Mouse (Mus musculus) c-Kit-positive CD71-positive TER-119-negative erythroid progenitor cells, embryonic 14.5 days (primary cell): ENCODE measurements around the gene Fcgr3.
A peak's percentile ranks its signal among the peaks of the same experiment; 100 is the strongest.

ENCODE experiments used
- DNase-seq: peaks from one replicate; pipeline ENCODE4 v3.0.0-alpha.2; 2013; ENCODE audit warnings: low read depth

Fcgr3 gene

DNA sequence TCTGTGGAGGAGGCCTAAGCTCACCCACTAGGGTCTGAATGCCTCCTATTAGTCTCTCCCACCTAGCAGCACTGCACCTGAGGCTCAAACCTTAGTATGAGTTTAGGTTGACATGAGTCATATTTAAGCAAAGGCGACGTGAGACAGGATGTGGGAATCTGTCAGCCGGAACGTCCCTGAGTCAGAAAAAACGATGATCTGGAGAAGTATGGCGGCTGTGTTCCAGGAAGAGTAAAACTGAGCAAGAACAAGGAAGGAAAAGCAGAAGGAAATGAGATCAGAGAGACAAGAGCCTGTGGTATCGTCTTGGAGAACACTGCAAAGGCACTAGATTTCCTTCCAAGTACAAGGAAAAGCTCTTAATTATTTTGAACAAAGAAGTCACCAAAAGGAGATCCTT is 14.0 kb downstream of the Fcgr3 start:
- no peak for DNase-seq

DNA sequence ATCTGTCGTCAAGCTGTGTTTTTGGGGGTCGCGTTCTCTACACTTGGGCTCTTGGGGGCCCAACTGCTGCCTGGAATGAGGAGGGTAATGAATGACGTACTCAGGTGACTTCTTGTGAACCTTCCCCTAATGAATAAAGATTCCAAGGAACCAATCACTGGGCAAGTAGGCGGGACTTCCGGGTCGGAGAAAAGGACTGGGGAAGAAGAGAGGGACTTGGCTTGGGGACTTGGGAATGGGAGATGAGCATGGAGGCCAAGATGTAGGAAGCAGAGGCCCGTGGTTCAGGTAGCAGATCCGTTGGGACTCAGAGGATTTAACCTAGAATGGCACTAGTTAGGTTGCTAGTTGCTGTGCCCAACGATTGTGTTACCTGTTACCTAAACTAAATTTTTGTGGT is 15.5 kb downstream of the Fcgr3 start:
- no peak for DNase-seq

DNA sequence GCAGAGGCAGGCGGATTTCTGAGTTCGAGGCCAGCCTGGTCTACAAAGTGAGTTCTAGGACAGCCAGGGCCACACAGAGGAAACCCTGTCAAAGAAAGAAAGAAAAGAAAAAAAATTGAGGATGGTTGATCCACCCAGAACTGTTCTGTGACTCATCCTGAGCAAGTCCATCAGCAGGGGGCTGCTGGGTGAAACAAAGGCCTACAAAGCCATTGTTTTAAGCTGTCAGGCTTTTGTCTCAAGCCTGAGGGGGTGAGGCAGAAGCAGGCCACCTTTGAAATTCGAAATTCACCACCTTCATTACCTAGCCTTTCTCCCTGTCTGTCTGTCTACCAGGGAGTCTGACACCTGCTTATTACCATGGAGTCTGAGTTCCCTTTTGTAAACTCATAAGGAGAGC is 18.2 kb downstream of the Fcgr3 start:
- no peak for DNase-seq

DNA sequence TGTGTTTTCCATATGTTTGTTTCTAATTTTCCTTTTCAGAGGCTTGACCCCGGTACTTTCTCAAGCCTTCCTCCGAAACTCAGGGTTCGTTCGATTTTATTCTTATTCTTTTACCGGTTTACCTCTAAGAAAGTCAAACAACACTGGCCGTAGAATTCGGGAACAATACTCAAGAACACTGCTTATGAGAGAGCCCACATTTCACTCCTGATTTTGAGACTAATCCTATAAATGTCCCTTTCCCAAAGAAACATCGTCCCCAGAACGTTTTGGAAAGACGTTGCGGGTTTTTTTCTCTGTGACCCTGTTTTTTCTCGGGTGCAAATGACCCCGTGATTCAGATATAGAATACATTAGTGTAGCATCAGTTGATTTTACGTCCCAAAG is 19.7 kb downstream of the Fcgr3 start:
- DNase-seq, result no peak

DNA sequence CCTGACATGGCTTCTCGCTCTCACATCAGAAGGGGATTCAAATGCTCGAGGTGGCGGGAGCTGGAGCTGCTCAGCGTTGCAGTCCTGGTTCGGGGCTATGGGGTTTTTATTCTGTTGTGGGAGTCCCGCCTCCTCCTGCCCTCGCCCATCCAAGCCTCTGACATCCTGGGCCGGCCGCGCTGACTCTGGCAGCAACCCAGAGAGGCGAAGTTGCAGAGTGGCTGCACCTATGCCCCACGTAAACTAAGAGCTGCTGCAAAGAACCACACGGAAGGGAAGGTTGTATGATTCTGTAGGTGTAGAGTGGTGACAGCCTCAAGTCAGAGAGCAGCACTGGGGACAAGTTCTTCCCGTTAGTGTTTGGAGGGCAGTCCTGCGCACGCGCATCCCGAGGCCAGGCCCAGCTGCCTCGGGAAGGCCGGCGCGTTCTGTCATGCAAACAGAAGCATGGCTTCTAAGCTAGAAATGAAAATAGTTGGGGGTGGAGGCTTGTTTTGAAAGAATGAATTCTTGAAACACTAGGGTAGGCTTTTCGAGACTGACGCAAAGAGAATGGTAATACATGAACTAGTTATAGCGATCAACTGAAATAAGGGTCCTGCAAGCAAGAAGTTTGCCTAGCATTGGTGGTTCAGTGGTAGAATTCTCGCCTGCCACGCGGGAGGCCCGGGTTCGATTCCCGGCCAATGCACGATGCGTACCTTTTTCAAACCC is 20.2 kb downstream of the Fcgr3 start:
- no peak for DNase-seq

DNA sequence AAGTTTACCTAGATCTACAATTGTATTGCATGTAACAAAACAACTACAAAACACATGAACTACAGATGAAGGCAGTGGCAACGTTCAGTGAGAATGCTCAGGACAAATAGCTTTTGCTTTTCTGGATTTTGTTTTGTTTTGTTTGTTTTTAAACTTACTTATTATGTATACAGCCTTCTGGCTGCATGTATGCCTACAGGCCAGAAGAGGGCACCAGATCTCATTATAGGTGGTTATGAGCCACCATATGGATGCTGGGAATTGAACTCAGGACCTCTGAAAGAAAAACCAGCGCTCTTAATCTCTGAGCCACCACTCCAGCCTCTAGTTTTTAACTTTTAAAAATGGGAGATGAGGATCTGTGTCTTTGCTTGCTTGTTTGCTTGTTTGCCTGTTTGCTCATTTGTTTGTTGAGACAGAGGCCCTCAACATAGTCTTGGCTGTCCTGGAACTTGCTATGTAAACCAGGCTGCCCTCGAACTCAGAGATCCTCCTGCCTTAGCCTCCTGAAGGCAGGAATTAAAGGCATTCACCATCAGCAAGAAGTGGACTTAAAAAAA is 21.1 kb downstream of the Fcgr3 start:
- no peak for DNase-seq

DNA sequence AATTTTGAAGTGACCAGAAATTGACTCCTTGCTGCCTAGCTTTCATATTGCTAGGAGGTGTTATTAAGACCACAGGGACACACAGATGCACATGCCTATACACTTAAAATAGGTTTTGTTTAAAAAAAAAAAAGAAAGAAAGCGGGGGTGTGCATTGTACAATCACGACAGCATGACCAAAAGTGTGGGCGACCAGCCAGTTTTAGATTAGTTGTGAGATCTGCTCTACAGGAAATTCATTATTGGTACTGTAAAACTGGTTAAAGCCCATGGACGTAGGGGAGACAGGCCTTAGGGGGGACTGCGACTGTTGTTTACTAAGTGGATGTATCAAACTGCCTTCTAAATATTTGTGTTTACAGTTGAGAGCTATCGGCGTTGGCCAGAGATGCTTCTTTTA is 24.9 kb downstream of the Fcgr3 start:
- no peak for DNase-seq

DNA sequence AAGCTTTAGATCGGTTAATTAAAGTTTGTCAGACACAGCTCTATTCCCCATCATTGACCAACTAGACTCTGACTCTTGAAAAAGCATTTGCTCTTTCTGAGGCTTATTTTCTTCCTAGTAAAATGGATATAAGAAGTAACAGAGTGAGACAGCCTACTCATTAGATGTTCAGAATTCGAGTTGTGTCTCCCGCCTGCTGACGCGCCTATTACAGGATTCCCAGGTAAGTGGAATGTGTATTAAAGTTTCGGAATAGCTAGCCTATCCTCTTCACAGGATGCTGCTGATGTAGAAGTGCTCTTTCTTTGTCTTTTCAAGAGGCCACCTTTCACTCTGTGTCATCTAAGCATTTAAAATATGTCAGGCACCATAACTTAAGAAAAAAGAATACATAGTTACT is 25.6 kb downstream of the Fcgr3 start:
- no peak for DNase-seq

DNA sequence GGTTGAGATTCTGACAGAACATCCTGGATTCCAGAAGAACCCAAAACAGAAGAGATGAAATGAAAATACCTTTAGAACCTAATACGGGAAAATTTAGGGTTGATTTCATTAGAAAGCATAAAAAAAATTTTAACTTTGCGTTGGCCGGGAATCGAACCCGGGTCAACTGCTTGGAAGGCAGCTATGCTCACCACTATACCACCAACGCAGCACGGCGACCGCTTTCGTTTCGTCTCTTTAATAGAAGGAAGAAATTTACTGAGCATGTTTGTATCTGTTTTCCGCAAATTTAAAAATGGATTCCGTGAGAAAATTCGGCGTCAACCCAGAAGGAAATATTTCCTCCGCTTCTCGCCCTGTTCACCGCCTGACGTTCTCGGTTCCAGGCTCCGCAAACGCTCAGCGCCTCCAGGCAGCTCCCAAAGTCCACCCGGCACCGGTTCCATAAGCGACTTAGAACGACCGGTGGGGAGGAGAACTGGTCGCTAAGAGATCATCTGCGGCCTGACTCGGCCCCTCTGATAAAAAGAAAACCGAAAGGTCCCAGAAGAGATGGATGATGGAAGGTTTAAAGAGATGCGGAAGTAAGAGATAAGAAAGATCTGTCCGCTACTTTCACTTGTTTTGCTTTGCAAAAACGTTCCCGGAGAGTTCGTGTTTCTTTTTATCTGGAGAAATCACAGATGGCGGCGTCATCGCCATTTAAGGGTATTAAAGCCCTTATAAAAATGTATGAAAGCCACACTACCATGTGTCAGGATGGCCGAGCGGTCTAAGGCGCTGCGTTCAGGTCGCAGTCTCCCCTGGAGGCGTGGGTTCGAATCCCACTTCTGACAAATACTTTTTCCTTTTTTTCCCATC is 26.6 kb downstream of the Fcgr3 start:
- DNase-seq, result no peak

DNA sequence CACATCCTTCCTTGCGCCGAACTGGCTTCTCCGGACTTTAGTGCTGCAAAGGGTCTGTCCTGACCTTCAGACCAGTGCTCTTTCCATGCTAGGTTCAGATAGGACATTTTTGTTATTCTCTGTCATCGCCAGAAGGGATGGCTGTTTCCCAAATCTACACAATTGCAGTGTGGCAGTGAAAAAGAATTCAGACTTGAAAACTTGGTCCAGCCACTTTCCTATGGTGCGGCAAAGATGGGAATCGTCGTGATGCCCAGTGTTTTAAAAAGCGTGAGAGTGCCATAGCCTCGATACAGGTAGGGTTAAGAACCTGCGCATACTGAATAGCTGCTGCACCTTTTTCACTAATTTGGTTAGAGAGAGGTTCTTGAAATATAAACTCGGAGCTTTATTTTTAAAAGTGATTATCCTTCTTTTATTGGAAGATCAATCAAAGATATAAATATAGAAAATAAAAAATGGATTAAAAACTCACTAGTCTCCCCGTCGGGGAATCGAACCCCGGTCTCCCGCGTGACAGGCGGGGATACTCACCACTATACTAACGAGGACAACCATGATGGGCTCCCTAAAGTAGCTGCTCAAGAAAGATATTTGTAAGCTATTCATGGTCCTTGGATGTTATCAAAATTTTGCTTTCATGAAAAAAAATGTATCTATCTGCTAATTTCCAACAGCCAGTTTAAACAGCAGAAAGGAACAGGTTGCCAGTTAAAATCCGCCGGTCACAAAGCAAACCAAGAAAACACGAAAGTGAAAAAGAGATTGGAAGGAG is 28.0 kb downstream of the Fcgr3 start:
- DNase-seq, result peak; percentile 79

DNA sequence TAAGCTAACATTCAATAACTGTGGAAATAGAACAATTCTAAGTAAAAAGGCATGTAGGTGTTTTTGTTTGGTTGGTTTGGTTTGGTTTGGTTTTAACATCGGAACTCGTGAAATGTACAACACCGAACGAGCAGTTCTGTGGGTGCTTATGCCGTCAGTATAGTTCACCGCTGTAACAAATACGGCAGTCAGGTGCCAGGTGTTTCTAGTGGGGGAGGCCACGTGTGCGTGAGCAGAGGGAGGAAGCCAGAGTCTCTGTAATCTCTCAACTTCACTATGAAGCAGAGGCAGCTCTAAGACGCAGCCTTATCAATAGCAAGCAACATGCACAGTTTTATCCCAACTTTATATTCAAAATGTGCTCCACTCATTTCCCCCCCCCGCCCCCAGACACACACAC is 29.1 kb downstream of the Fcgr3 start:
- DNase-seq, result no peak

DNA sequence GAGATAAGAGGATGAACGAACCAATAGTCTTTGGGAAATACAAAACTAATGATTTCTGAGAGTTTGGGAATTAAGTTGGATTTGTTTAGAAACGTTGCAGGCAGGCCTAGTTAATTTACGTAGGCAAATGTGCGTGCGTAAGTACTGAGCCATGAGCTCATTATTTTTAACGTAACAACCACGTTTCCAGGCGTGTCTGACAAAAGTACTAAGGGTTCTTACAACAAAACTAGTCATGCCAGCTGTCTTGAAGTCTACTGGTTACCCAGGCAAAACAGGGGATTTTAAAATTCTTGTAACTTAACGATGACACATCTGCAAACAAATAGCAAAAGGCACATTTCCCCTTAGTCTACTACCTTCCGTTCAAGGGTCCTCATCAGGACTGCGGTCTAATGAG is 30.5 kb downstream of the Fcgr3 start:
- no peak for DNase-seq

DNA sequence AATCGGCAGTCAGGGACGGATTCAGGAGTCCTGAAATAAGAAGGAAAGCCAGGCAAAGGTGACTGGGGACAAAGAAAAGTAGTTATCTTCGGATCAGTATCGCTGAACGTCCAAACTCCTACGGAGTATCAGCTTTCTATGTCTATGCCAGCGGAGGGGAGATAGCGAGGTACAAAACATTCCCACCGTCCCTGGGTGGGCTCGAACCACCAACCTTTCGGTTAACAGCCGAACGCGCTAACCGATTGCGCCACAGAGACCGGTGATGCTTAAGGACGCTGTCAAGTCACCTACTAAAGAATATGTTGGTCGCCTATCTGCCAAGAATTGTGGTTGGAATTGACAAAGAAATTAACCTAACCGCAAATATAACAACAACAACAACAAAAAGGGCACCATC is 31.0 kb downstream of the Fcgr3 start:
- peak; percentile 69 for DNase-seq

DNA sequence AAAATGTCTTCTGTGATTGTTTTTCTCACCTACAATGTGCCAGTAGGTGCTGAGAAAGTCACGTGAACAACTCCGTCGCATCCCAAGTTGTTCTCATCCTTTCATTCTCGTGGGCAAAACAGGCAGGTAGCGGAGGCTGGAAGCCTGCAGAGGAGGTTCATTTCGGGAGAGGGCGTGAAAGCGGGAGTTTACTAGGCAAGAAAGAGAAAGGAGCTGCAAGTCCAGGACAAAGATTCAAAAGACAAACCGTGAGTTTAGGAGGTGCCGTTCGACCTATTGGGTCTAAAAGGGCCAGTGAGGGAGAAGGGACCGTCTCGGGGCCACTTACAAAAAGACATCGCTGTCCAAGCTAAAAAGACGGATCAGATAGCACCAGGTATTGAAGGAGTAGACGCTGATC is 31.5 kb downstream of the Fcgr3 start:
- DNase-seq, result no peak

DNA sequence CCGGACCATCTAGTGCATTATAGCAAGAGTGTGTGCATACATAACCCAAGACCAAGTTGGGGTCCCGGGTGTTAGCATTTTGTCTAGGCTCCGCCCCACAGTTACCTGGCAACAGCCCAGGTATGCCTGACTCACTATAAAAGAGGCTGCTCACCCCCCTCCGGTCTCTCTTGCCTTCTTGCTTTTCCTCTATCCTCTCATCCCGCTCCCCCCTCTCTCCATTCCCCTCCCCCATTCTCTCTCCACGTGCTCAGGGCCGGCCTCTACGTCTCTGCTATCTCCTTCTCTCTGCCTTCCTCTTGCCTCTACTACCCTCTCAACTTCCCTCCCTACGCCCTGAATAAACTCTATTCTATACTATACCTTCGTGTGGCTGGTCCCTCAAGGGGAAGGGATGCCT is 32.0 kb downstream of the Fcgr3 start:
- DNase-seq, result no peak

DNA sequence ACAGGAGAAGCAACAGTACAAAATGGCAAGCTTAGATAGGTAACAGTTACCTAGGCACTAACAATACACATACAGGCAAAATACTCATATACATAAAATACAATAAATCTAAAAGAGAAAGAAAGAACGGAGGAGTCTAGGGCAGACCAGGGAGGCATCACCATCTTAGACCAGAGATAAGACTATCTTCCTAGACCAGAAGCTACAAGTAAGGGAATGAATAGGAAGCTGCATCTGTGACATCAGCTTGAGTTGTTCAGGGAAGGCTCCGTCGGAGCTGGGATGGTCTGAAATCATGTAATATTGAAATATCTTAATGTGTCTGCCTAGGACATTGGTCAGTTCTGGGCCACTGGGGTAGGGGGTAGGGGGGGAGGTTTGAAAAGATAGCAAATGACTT is 33.0 kb downstream of the Fcgr3 start:
- DNase-seq, result peak; percentile 44

DNA sequence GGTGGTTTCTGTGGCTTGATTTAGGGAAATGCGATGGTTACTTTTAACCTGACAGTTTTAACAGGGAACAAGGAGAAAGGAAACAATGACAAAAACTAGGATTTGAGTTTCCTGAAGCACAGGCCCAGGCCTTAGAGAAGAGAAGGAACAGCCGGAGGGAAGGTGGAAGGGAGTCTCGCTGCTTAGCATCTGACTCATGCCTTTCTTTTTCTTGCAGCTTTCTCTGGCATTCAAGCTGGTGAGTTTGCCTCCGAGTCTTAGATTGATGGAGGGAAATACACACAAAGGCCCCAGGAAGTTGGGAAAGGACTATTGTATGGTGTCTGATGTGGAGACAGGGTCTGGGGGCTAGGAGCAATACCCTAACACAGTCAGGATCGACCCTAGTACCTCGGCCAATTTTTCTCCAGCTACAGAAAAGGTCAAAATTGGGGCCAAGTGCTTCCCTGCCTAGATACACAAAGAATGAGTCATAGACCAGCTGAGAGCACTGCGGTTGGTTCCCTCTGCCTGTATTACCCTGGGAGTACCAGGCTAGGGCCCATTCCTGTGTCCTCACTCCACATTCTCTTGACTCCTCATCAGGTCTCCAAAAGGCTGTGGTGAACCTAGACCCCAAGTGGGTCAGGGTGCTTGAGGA is 45.3 kb downstream of the Fcgr3 start:
- DNase-seq, result no peak

DNA sequence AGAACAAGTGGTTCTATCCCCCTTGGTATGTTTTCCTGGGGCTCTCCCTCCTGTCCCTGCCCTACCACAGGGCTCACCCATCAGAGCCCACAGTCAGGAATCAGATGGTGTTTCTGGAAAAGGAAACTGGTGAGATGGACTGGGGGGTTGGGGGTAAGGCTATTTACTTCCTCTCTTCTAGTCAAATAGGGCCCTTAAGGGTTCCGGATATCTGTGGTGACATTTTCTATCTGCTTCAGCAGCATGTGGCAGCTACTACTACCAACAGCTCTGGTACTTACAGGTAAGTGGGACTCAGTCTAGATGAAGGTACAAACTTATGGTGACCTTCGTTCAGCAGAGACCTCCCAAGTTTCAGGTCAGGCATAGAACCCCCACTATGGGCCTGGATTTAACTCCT is 46.0 kb downstream of the Fcgr3 start, which contains the start of gene Fcgr4:
TSS of gene Fcgr4 (plus strand) at position 184 of the 400 bp plus-strand sequence.
- DNase-seq, result no peak

DNA sequence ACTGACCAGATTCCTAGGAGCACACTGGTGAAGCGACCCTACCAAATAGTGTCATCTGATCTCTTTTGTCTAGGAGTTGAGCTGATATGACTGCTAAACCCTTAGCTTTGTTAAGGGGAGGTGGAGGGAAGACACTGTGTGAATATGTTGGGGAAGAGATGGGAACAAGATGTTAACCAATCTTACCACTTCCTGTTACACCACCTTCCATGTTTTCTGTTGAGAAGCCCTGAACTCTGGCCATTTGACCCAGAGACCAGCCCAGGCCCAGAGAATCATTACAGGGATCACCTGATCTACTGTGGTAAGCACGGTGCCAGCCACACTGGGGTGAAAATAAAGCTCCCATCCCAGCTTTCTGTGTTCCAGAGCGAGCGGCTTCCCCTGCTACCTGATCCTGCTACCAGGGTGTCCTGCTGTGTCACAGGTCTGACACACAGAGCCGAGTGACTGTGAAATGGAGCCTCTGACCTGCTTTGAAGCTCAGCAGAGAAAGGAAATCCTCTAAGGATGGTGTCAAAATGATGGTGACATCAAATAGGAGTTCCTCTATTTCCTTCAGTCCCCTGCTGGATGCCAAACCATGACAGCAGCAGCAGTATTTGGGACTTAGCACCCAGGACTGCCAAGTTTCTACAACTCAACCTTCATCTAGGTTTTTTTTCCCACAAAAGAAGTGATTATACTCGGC is 47.1 kb downstream of the Fcgr3 start:
- no peak for DNase-seq

DNA sequence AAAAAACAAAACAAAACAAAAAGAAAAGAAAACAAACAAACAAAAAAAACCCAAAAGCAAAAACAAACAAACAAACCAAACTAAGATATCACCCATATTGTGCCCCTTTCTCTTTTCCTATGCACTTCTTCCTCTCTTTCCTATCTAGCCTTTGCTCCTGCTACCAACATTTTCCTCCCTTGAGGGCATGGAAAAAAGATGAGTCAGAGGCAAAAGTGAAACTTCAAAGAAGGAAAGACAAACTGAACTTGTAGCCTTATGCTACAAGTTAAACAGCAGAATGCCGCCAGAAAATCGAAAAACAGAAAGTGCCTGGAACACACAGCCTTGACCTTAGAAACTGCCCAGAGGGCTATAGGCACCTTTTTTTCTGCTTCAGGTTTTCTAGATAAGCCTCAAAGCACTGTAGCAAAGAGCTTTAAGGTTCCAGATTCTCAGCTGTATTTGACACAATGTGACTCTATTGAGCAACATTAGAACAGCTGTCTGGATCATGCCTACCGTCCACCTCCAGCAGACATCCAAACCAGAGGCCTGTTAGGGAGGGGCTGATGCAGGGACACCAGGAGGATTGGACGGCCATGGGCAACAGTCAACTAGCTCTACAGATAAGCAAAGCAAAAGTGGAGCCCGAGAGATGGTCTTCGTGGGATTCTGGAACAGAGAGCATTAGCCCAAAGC is 47.9 kb downstream of the Fcgr3 start:
- DNase-seq, result no peak

DNA sequence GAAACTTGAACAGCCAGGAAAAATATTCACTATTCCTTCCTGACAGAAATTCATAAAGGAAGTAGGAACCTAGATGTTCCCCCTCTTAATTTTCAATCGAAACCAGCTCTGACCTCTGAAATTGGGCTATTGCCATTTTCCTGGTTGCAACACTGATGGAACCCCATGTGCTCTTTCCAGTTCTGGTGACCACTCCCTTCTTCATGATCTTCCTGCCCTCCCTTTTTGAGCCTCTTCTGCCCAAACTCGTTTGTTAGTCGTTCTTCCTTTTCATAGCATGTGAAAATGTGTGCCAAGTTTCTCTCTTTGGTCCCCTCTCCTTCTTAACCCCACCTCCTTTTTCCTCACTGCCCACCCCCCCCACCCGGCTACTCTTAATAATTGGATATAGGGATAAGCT is 53.0 kb downstream of the Fcgr3 start:
- no peak for DNase-seq
